Mouse (Mus musculus): ENCODE results near the gene Slc26a3. TPM values are rescaled to one million over a fixed set of nuclear protein-coding genes. Genes with fewer than 3 reads are reported as not detected.

The Slc26a3 gene
- polyA plus RNA-seq, 1 experiment, result 1.1 TPM

DNA sequence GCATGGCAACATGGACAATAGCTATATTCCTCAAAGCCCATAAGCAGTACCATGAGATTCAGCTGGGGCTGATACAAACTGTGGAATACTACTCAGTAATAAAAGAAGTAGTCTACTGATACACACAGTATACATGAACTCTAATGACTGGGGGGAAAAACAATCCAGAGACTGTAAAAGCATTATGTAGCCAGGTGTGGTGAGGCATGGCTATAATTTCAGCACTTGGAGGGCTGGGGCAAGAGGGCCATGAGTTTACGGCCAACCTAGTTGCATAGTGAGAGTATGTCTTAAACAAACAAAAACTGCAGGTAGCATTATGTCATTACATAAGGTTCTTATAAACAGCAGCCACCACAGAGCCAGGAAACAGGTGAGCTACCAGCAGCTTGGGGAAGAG, 10.2 kb downstream of the Slc26a3 start:
- H3K9ac ChIP-seq (ENCODE audit: low read depth, poor library complexity, severe bottlenecking), result no peak overlapping the region
- H3K36me3 ChIP-seq (ENCODE audit: control insufficient read depth, insufficient read depth, low read length, poor library complexity, severe bottlenecking), result no peaks in the 10 kb centered on the region
- TF ChIP-seq CTCF (IDR thresholded peaks at IDR 0.05; ENCODE audit: low read depth, low read length) (no peak), POLR2A (IDR thresholded peaks at IDR 0.05; ENCODE audit: insufficient read depth, low read length) (no peak), EP300 (IDR thresholded peaks at IDR 0.05; ENCODE audit: insufficient read depth, low read depth, low read length) (no peak)
- no peaks in the 10 kb centered on the region for H3K27me3 ChIP-seq (ENCODE audit: control insufficient read depth, insufficient read depth, low read length, poor library complexity, severe bottlenecking)
- no peak overlapping the region for H3K4me3 ChIP-seq (ENCODE audit: low read depth, low read length)
- H3K9me3 ChIP-seq (replicated peaks; ENCODE audit: control insufficient read depth, insufficient read depth, low read length, poor library complexity, severe bottlenecking), result no peaks in the 10 kb centered on the region
- no peak overlapping the region for H3K27ac ChIP-seq (ENCODE audit: insufficient read depth, low read length)
- no peaks in the 10 kb centered on the region for H3K4me1 ChIP-seq (ENCODE audit: control insufficient read depth, insufficient read depth, low read length)

GRCm38 (mm10) chr12:31401930-31402329, 11.3 kb downstream of the Slc26a3 start:
- H3K4me1 ChIP-seq (ENCODE audit: control insufficient read depth, insufficient read depth, low read length), result no peaks in the 10 kb centered on the region
- no peaks in the 10 kb centered on the region for H3K9me3 ChIP-seq (replicated peaks; ENCODE audit: control insufficient read depth, insufficient read depth, low read length, poor library complexity, severe bottlenecking)
- H3K4me3 ChIP-seq (ENCODE audit: low read depth, low read length), result no peak overlapping the region
- no peaks in the 10 kb centered on the region for H3K36me3 ChIP-seq (ENCODE audit: control insufficient read depth, insufficient read depth, low read length, poor library complexity, severe bottlenecking)
- no peak overlapping the region for H3K27ac ChIP-seq (ENCODE audit: insufficient read depth, low read length)
- H3K9ac ChIP-seq (ENCODE audit: low read depth, poor library complexity, severe bottlenecking), result no peak overlapping the region
- TF ChIP-seq CTCF (IDR thresholded peaks at IDR 0.05; ENCODE audit: low read depth, low read length), result no peak
- no peak for TF ChIP-seq EP300 (IDR thresholded peaks at IDR 0.05; ENCODE audit: insufficient read depth, low read depth, low read length)
- no peak for TF ChIP-seq POLR2A (IDR thresholded peaks at IDR 0.05; ENCODE audit: insufficient read depth, low read length)
- no peaks in the 10 kb centered on the region for H3K27me3 ChIP-seq (ENCODE audit: control insufficient read depth, insufficient read depth, low read length, poor library complexity, severe bottlenecking)

- Histone ChIP-seq H3K36me3 (ENCODE audit: control insufficient read depth, insufficient read depth, low read length, poor library complexity, severe bottlenecking) (no peaks in the 10 kb centered on the region), H3K9me3 (replicated peaks; ENCODE audit: control insufficient read depth, insufficient read depth, low read length, poor library complexity, severe bottlenecking) (no peaks in the 10 kb centered on the region), H3K27me3 (ENCODE audit: control insufficient read depth, insufficient read depth, low read length, poor library complexity, severe bottlenecking) (no peaks in the 10 kb centered on the region), H3K4me3 (ENCODE audit: low read depth, low read length) (no peak overlapping the region), H3K9ac (ENCODE audit: low read depth, poor library complexity, severe bottlenecking) (no peak overlapping the region), H3K27ac (ENCODE audit: insufficient read depth, low read length) (no peak overlapping the region), H3K4me1 (ENCODE audit: control insufficient read depth, insufficient read depth, low read length) (no peaks in the 10 kb centered on the region)
- no peak for TF ChIP-seq CTCF (IDR thresholded peaks at IDR 0.05; ENCODE audit: low read depth, low read length)
- TF ChIP-seq EP300 (IDR thresholded peaks at IDR 0.05; ENCODE audit: insufficient read depth, low read depth, low read length), result no peak
- TF ChIP-seq POLR2A (IDR thresholded peaks at IDR 0.05; ENCODE audit: insufficient read depth, low read length), result no peak
Observed at GRCm38 (mm10) chr12:31404575-31405240, 14.0 kb downstream of the Slc26a3 start.

DNA sequence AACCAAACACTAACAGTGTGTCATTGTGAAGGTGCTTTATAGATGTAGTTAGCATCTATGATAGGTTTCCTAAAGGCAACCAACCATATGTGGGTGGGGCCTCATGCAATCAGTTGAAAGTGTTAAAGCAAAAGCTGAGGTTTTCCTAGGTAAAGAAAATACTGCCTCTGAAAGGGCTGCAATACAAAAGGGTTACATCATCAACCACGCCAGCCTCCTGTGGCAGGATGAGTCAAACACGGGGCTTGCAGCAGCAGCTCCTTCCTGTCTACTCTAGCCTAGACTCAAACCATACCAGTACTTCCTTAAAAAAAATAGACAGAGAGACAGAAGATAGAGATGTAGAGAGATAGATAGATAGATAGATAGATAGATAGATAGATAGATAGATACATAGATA, 25.3 kb downstream of the Slc26a3 start:
- Histone ChIP-seq H3K9me3 (replicated peaks; ENCODE audit: control insufficient read depth, insufficient read depth, low read length, poor library complexity, severe bottlenecking) (no peaks in the 10 kb centered on the region), H3K4me1 (ENCODE audit: control insufficient read depth, insufficient read depth, low read length) (no peaks in the 10 kb centered on the region), H3K36me3 (ENCODE audit: control insufficient read depth, insufficient read depth, low read length, poor library complexity, severe bottlenecking) (no peaks in the 10 kb centered on the region), H3K4me3 (ENCODE audit: low read depth, low read length) (no peak overlapping the region), H3K9ac (ENCODE audit: low read depth, poor library complexity, severe bottlenecking) (no peak overlapping the region), H3K27ac (ENCODE audit: insufficient read depth, low read length) (no peak overlapping the region), H3K27me3 (ENCODE audit: control insufficient read depth, insufficient read depth, low read length, poor library complexity, severe bottlenecking) (no peaks in the 10 kb centered on the region)
- TF ChIP-seq POLR2A (IDR thresholded peaks at IDR 0.05; ENCODE audit: insufficient read depth, low read length) (no peak), CTCF (IDR thresholded peaks at IDR 0.05; ENCODE audit: low read depth, low read length) (no peak), EP300 (IDR thresholded peaks at IDR 0.05; ENCODE audit: insufficient read depth, low read depth, low read length) (no peak)

DNA sequence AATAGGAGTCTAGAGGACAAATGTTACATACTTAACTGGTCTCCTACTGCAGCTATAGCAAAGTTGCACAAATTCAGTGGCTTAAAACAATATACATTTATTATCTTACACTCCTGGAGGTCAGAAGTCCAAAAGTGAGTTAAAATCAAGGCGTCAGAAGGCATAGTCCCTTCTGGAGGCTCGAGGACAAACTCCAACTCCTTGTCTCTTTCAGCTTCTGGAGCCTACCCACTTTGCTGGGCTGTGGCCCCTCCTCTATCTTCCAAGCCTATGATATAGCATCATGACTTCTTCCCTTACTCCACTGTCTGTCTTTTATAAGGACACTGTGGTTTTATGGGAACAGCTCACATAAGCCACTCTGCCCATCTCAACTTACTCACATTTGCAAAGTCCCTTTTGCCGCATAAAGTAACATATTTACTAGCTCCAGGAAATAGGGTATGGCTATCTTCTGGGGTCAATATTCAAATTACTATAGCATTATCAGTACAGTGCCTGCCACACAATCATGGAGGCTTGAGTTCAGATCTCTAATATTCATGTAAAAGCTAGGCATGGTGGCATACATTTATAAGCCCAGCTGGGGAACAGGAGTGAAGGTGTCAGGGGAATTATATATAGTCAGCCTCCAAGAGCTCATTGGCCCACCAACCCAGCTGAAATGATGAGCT, 31.4 kb downstream of the Slc26a3 start:
- H3K9ac ChIP-seq (ENCODE audit: low read depth, poor library complexity, severe bottlenecking), result no peak overlapping the region
- no peak overlapping the region for H3K4me3 ChIP-seq (ENCODE audit: low read depth, low read length)
- no peaks in the 10 kb centered on the region for H3K36me3 ChIP-seq (ENCODE audit: control insufficient read depth, insufficient read depth, low read length, poor library complexity, severe bottlenecking)
- no peaks in the 10 kb centered on the region for H3K4me1 ChIP-seq (ENCODE audit: control insufficient read depth, insufficient read depth, low read length)
- TF ChIP-seq CTCF (IDR thresholded peaks at IDR 0.05; ENCODE audit: low read depth, low read length), result no peak
- no peak for TF ChIP-seq EP300 (IDR thresholded peaks at IDR 0.05; ENCODE audit: insufficient read depth, low read depth, low read length)
- TF ChIP-seq POLR2A (IDR thresholded peaks at IDR 0.05; ENCODE audit: insufficient read depth, low read length), result no peak
- no peaks in the 10 kb centered on the region for H3K27me3 ChIP-seq (ENCODE audit: control insufficient read depth, insufficient read depth, low read length, poor library complexity, severe bottlenecking)
- no peaks in the 10 kb centered on the region for H3K9me3 ChIP-seq (replicated peaks; ENCODE audit: control insufficient read depth, insufficient read depth, low read length, poor library complexity, severe bottlenecking)
- no peak overlapping the region for H3K27ac ChIP-seq (ENCODE audit: insufficient read depth, low read length)

DNA sequence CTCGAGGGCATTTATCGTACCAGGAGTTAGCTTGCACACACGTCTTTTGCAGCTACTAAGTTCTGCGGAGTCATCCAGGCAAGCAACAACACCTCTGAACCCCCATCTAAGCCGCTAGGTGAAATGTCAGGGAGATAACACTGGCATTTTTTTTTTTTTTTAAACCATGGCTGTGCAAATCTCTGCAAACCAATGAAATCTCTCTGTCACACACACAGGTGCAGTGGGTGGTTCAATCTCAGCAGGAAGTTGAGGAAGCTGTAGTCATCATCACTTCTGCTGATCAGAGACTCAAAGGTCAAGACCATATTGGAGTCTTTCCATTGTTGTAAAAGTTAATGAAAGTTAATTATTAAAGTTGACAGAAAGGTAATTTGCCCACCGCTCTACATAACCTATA, 47.1 kb downstream of the Slc26a3 start:
- no peak overlapping the region for H3K4me3 ChIP-seq (ENCODE audit: low read depth, low read length)
- H3K4me1 ChIP-seq (ENCODE audit: control insufficient read depth, insufficient read depth, low read length), result no peaks in the 10 kb centered on the region
- no peak overlapping the region for H3K27ac ChIP-seq (ENCODE audit: insufficient read depth, low read length)
- H3K27me3 ChIP-seq (ENCODE audit: control insufficient read depth, insufficient read depth, low read length, poor library complexity, severe bottlenecking), result no peaks in the 10 kb centered on the region
- no peak overlapping the region for H3K9ac ChIP-seq (ENCODE audit: low read depth, poor library complexity, severe bottlenecking)
- no peak for TF ChIP-seq EP300 (IDR thresholded peaks at IDR 0.05; ENCODE audit: insufficient read depth, low read depth, low read length)
- TF ChIP-seq POLR2A (IDR thresholded peaks at IDR 0.05; ENCODE audit: insufficient read depth, low read length), result no peak
- no peak for TF ChIP-seq CTCF (IDR thresholded peaks at IDR 0.05; ENCODE audit: low read depth, low read length)
- no peaks in the 10 kb centered on the region for H3K9me3 ChIP-seq (replicated peaks; ENCODE audit: control insufficient read depth, insufficient read depth, low read length, poor library complexity, severe bottlenecking)
- H3K36me3 ChIP-seq (ENCODE audit: control insufficient read depth, insufficient read depth, low read length, poor library complexity, severe bottlenecking), result no peaks in the 10 kb centered on the region

All from ES-Bruce4 (cell line).